Mouse (Mus musculus) spleen, postnatal 10 days (tissue): ENCODE results near the gene F11r.
"Not testable (repeated sequence)": the region's sequence is repeated elsewhere in the genome, so short reads cannot be mapped to it uniquely, and the experiment has no call there.

ENCODE experiments used
- DNase-seq, 2 experiments: peaks; one replicate each; pipeline ENCODE4 v3.0.0; 2021 to 2022; ENCODE audit warnings: low spot score in 2 of 2

Gene F11r

GRCm38 (mm10) chr1:171470896-171471295, 33.6 kb downstream of the F11r start:
- no peak for DNase-seq

DNA sequence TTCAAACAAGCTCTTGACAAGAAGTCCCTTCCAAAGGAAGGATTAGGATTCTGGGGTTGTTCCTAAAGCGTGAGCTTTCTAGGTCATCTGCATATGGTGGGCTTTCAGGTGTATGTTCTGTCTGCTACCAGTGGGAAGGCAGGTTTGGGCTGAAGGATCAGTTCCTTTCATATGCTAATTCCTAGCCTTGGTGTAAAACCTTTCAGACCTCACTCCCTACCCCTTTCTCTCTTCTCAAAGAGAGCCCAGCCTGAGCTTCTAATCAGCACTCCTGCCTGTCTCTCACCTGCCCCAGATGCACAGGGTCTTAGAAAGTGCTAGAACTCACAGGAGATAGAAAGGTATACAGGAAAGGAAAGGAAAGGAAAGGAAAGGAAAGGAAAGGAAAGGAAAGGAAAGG, 34.1 kb downstream of the F11r start:
- DNase-seq = no peak

DNA sequence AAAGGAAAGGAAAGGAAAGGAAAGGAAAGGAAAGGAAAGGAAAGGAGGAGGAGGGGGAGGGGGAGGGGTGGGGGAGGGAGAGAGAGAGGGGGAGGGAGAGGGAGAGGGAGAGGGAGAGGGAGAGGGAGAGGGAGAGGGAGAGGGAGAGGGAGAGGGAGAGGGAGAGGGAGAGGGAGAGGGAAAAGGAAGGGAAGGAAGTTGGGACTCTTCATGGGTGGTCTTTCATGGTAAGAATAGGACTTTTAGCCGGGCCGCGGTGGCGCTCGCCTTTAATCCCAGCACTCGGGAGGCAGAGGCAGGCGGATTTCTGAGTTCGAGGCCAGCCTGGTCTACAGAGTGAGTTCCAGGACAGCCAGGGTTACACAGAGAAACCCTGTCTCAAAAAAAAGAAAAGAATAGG, 34.6 kb downstream of the F11r start:
- DNase-seq = not testable (repeated sequence)

DNA sequence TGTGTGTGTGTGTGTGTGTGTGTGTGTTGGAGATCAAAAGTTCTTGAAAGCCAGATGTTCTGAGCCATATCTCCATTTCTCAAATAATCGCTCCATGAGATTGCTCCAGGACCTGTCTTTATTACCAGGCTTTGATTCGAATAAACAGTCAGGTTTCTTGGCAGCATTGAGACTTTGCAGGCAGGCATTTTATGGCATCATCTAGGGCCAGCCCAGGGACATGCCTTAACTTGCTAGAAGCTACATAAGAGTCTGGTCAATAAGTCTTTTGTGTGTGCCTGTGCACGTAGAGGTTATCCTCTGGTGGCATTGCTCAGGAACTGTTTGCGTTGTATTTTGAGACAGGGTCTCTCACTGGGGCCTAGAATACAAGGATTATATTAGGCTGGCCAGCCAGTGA, 36.2 kb downstream of the F11r start:
- no peak for DNase-seq

DNA sequence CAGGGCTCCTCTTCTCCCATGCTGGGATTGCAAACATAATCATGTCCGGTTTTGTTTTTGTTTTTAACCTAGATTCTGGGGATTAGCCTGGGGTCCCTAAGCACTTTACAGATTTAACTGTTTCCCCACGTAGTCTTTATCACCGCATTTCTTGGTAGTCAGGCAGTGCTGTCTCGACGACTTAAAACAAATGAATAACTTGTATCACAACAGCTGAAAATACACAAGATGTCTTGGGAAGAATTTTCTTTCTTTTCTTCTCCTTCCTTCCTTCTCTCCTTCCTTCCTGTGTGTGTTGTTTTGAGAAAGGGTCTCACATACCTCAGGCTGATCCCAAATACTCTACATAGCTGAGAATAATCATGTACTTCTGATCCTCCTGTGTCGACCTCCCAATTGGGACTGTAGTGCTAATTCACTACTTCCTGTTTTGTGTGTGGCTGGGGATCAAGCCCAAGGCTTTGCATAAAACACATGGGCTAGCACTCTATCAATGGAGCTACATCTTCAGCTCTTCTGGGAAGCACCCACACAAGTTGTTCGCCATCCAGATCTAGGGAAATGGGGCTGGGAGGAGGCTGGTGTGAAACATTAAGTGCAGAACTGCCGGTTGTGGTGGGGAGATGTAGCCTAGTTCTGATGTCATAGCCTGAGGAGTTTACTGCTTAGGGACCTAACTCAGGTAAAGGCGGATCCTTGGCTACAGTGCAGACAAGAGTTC, 36.7 kb downstream of the F11r start:
- DNase-seq = no peak

- DNase-seq = no peak
Measured at GRCm38 (mm10) chr1:171477123-171477522, 39.8 kb downstream of the F11r start.

GRCm38 (mm10) chr1:171477758-171478545, 40.6 kb downstream of the F11r start:
- no peak for DNase-seq

GRCm38 (mm10) chr1:171478968-171479367, 41.6 kb downstream of the F11r start:
- peak; percentile 27 to 76 for DNase-seq

- DNase-seq = no peak
Measured at GRCm38 (mm10) chr1:171494241-171494640, 56.9 kb downstream of the F11r start.

DNA sequence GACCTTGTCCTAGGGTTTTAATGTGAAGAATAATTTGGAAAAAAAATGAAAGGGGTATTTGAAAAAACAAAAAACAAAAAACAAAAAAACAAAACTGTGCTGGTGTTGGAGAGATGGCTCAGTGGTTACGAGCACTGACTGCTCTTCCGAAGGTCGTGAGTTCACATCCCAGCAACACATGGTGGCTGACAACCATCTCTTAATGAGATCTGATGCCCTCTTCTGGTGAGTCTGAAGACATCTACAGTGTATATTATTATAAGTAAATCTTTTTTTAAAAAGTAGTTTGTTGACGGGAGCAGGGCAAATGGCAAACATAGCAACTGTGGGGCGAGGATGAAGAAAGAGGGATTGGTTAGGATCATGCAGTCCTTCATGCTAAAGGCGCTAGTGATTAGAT, 58.0 kb downstream of the F11r start:
- no peak for DNase-seq

- no peak for DNase-seq
Measured at GRCm38 (mm10) chr1:171499856-171500255, 62.5 kb downstream of the F11r start.

DNA sequence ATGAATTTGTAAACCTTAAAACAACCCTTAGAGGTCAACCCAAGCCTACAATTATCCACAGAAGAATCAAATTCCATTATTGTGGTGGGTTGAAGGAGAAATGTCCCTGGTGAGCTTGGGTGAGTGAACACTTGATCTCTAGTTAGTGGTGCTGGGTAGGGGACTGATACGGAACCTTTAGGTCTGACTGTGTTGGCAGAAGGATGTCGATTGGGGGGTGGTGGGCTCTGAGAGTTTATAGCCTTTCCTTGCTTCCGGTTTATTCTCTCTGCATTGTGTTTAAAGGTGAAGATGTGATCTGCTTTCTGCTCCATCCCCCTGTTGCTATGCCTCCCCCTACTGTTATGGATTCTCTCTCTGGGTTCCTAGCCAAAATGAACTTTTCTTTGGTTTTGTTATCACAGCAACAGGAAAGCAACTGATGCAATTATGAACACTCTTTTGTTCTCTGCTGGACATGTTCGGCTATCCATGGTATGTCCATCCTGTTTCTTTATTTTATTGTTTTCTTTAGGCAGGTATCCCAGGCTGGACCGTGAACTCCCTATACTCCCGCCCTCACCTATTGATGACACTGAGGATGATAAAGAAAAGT, 63.8 kb downstream of the F11r start:
- no peak for DNase-seq

- DNase-seq = no peak
Measured at GRCm38 (mm10) chr1:171501636-171502080, 64.3 kb downstream of the F11r start.

- DNase-seq = peak in 1 of 2 experiments; percentile 62
Measured at GRCm38 (mm10) chr1:171502388-171503249, 65.3 kb downstream of the F11r start.

GRCm38 (mm10) chr1:171503250-171503591, 65.9 kb downstream of the F11r start, which contains the start of gene Alyref2:
Gene Alyref2, plus strand, starts transcription at chr1:171503478.
- DNase-seq = peak; percentile 77 to 92

- peak; percentile 64 to 78 for DNase-seq
Measured at GRCm38 (mm10) chr1:171503592-171504291, 66.4 kb downstream of the F11r start.

GRCm38 (mm10) chr1:171504586-171504985, 67.3 kb downstream of the F11r start:
- DNase-seq = no peak

- no peak for DNase-seq
Measured at GRCm38 (mm10) chr1:171513234-171513633, 75.9 kb downstream of the F11r start.

DNA sequence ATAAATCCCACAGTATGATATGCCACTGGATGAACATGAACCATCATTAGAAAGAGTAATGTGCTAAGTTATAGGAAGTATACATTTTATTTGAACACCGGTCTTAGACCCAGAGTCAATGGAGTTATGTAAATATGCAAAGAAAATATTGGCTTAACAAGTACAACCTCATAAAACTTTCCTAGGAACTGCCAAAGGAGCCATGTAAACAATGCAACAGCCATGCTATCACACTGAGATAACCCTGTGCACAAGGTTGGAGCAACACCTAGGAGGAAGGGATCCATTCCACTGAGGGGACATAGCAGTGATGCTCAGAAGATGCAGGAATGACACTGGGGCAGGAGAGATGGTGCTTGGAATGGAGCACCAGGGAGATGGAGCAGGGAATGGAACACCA, 76.4 kb downstream of the F11r start:
- DNase-seq = no peak
